Mouse (Mus musculus) small intestine, adult 2 months (tissue): ENCODE measurements around the gene Arid5a. TPM values are rescaled to one million over a fixed set of nuclear protein-coding genes. Genes with fewer than 3 reads are reported as not detected.
A peak's percentile ranks its signal among the peaks of the same experiment; 100 is the strongest.

Source experiments
- H3K27ac ChIP-seq: fragments of 200-500 bp; 2 replicates; pipeline ENCODE4 v1.5.1; 2012; ENCODE audit warnings: low read depth, low read length, control low read depth, inconsistent platforms; ENCODE audit not compliant: insufficient read depth
- H3K27me3 ChIP-seq: fragments of 200-500 bp; 2 replicates; pipeline ENCODE4 v1.6.1; 2012; ENCODE audit warnings: mild to moderate bottlenecking, moderate library complexity, low read length, inconsistent platforms; ENCODE audit not compliant: control insufficient read depth, insufficient read depth
- H3K36me3 ChIP-seq: fragments of 200-500 bp; 2 replicates; pipeline ENCODE4 v1.6.1; 2012; ENCODE audit warnings: mild to moderate bottlenecking, low read length, control low read depth, inconsistent platforms; ENCODE audit not compliant: control insufficient read depth, insufficient read depth
- H3K4me1 ChIP-seq: fragments of 200-500 bp; 2 replicates; pipeline ENCODE4 v1.6.1; 2012; ENCODE audit warnings: low read length, inconsistent platforms, mixed read lengths; ENCODE audit not compliant: control insufficient read depth, insufficient read depth, insufficient read length
- H3K4me3 ChIP-seq: fragments of 200-500 bp; 2 replicates; pipeline ENCODE4 v1.5.1; 2012; ENCODE audit warnings: low read depth, mild to moderate bottlenecking, control low read depth, inconsistent platforms, low read length, moderate library complexity
- CTCF ChIP-seq: fragments of 200-500 bp; IDR thresholded peaks from 2 replicates; pipeline ENCODE4 v1.5.1; 2012; ENCODE audit warnings: low read depth, mild to moderate bottlenecking, control low read depth, inconsistent platforms, low read length, moderate library complexity, mixed read lengths; ENCODE audit not compliant: insufficient replicate concordance, insufficient read length; ENCODE audit errors: extremely low read depth
- POLR2A ChIP-seq: fragments of 200-500 bp; IDR thresholded peaks from 2 replicates; pipeline ENCODE4 v1.6.1; 2012; ENCODE audit warnings: low read depth, mild to moderate bottlenecking, control low read depth, inconsistent platforms, low read length, moderate library complexity
- WGBS: fragments of 180-500 bp; shearing (Covaris S2); methylation state at CpG from one replicate; pipeline ENCODE4 v1.1.7; 2018; 5-methylcytosine and 5-hydroxymethylcytosine counted together
- polyA plus RNA-seq: library from polyadenylated mRNA; depleted of rRNA; stranded (reverse); fragments of >200 nt; gene quantifications from 2 replicates; pipeline ENCODE4 v1.2.3, GENCODE M21; 2012; rRNA removed

Arid5a gene
- polyA plus RNA-seq, 1 experiment: 11.1 TPM

GRCm38 (mm10) chr1:36368112-36368968 lies 60.8 kb downstream of the Arid5a start:
- Histone ChIP-seq H3K4me1 (peaks cover 12% of the 10 kb centered on the region; the same call in 1 of the 2 replicates), H3K36me3 (peaks cover 22% of the 10 kb centered on the region), H3K4me3 (peak overlapping the region; percentile 94), H3K27me3 (no peaks in the 10 kb centered on the region), H3K27ac (peak overlapping the region; percentile 87)
- under 1% methylated on average over 54 of the region's 55 CpGs for WGBS
- TF ChIP-seq POLR2A: no peak
- no peak for TF ChIP-seq CTCF

DNA sequence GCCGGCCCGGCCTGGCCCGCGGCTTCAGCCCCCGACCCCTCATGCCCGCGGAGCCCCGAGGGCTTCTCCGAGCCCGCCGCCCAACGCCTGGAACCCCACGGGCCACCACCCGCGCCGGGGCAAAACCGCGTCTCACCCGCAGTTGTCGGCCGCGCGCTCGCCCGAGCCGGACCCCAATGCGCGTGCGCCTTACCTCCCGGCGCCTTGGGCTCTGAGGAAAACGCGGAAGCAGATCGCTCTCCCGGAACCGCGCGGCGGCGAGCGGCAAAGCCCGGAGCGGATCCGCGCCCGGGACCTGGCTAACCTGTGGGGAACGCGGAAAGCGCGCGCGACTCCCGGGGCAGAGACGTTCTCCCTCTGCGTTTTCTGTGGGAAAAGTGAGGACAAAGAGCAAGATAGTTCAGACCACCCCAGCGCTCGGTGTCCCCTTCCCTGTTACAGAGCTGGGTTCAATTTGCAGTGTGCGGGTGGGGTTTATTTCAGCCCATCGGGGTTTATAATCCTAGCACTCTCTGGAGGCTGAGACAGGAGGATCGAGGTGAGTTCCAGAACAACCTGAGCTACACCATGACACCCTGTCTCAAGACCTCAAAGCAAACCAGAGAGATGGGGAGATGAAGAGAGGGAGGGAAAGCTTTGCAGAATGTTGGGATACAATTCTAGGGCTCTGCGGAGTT lies 61.6 kb downstream of the Arid5a start, which contains the start of gene Kansl3:
TSS of gene Kansl3 (minus strand) at position 213 of the 677 bp plus-strand sequence.
- peaks cover 12% of the 10 kb centered on the region; the same call in 1 of the 2 replicates for H3K4me1 ChIP-seq
- peak; percentile 72 for TF ChIP-seq POLR2A
- TF ChIP-seq CTCF: no peak
- H3K27ac ChIP-seq: peak within 1 kb of the TSS; percentile 87
- H3K27me3 ChIP-seq: no peaks in the 10 kb centered on the region
- WGBS: 3% methylated on average over 61 of the region's 61 CpGs
- peaks cover 15% of the 10 kb centered on the region for H3K36me3 ChIP-seq
- peak within 1 kb of the TSS; percentile 94 for H3K4me3 ChIP-seq

DNA sequence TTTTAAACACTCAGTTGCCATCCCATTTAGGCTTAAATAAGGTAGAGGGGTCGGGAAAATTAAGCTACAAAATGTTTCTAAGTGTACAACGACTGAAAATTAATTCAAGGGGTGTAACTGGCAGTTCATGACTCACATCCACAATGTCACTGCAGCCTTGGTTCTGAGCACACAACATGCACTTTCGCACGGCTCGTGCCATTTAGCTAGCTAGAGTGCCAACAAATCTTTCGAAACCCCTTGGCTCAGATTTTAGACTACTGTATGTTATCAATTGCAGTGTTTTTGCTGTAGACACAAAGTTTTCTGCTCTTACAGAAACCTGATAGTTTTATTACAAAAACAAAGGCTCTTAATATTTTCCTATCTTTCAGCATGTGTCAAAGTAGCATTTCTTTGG lies 63.4 kb downstream of the Arid5a start:
- Histone ChIP-seq H3K27me3 (no peaks in the 10 kb centered on the region), H3K4me3 (no peak overlapping the region), H3K36me3 (peaks cover 5% of the 10 kb centered on the region), H3K27ac (no peak overlapping the region), H3K4me1 (peaks cover 12% of the 10 kb centered on the region; the same call in 1 of the 2 replicates)
- TF ChIP-seq POLR2A (no peak), CTCF (no peak)
- WGBS: 82% methylated on average over 6 of the region's 6 CpGs

GRCm38 (mm10) chr1:36371934-36372845 lies 64.7 kb downstream of the Arid5a start, which contains the start of gene Fer1l5:
TSS of gene Fer1l5 (plus strand) at chr1:36372291.
- WGBS: 72% methylated on average over 10 of the region's 10 CpGs
- H3K27ac ChIP-seq: no peak within 1 kb of the TSS
- no peak within 1 kb of the TSS for H3K4me3 ChIP-seq
- peaks cover 9% of the 10 kb centered on the region; the same call in 1 of the 2 replicates for H3K4me1 ChIP-seq
- TF ChIP-seq POLR2A (no peak), CTCF (no peak)
- H3K36me3 ChIP-seq: no peaks in the 10 kb centered on the region
- H3K27me3 ChIP-seq: no peaks in the 10 kb centered on the region

Other genes with a start within 250 kb of the Arid5a start
- 33.9 and 53.7 TPM in 2 replicates for gene Hs6st1, start 239.3 kb upstream of the Arid5a start, polyA plus RNA-seq
- gene Uggt1, start 63.0 kb upstream of the Arid5a start, polyA plus RNA-seq: 6.2 and 11.7 TPM in 2 replicates
- 105 and 170 TPM in 2 replicates for gene Neurl3, start 33.1 kb upstream of the Arid5a start, polyA plus RNA-seq
- gene Kansl3, start 61.4 kb downstream of the Arid5a start, polyA plus RNA-seq: 18.5 and 40.8 TPM in 2 replicates
- gene Fer1l5, start 64.6 kb downstream of the Arid5a start, polyA plus RNA-seq: not detected in 2 replicates
- gene Lman2l, start 137.5 kb downstream of the Arid5a start, polyA plus RNA-seq: 3.9 and 5.5 TPM in 2 replicates
- 29.1 and 107 TPM in 2 replicates for gene Cnnm4, start 163.9 kb downstream of the Arid5a start, polyA plus RNA-seq
- 7.1 and 13.0 TPM in 2 replicates for gene Cnnm3, start 204.1 kb downstream of the Arid5a start, polyA plus RNA-seq
- 5.2 and 5.8 TPM in 2 replicates for gene Ankrd23, start 229.2 kb downstream of the Arid5a start, polyA plus RNA-seq
- not detected in 2 replicates for gene Gm42417, start 231.7 kb downstream of the Arid5a start, polyA plus RNA-seq
- gene Ankrd39, start 239.7 kb downstream of the Arid5a start, polyA plus RNA-seq: 10.3 and 13.5 TPM in 2 replicates